Mouse (Mus musculus): Measurements from ENCODE around the gene Krt34.

Gene Krt34

GRCm38 (mm10) chr11:99999091-99999490 lies 42.3 kb downstream of the Krt34 start:
- DNase-seq (ENCODE audit: low read depth), result no peak

GRCm38 (mm10) chr11:99994384-99994661 lies 47.0 kb downstream of the Krt34 start:
- DNase-seq (ENCODE audit: low read depth), result no peak

GRCm38 (mm10) chr11:99993620-99994383 lies 47.6 kb downstream of the Krt34 start, which contains the start of gene Krtap17-1:
Gene Krtap17-1, minus strand, starts transcription at chr11:99993994.
- DNase-seq (ENCODE audit: low read depth), result no peak

GRCm38 (mm10) chr11:99990571-99990970 lies 50.8 kb downstream of the Krt34 start:
- DNase-seq (ENCODE audit: low read depth), result no peak

GRCm38 (mm10) chr11:99989881-99990405 lies 51.4 kb downstream of the Krt34 start:
- DNase-seq (ENCODE audit: low read depth), result no peak

GRCm38 (mm10) chr11:99988530-99988929 lies 52.8 kb downstream of the Krt34 start:
- DNase-seq (ENCODE audit: low read depth), result no peak

Data from c-Kit-positive CD71-negative TER-119-negative erythroid progenitor cells, embryonic 14.5 days (primary cell).